Mouse (Mus musculus) induced T-regulatory cell, adult 2 months (primary cell): Measurements from ENCODE around the gene Fry.

Experiments
- DNase-seq: peaks from one replicate; pipeline ENCODE4 v3.0.0-alpha.2; 2012; ENCODE audit warnings: low read depth

Fry gene

GRCm38 (mm10) chr5:150337696-150338095 lies 219.3 kb downstream of the Fry start:
- DNase-seq = no peak

- no peak for DNase-seq
Measured at GRCm38 (mm10) chr5:150340944-150341343, 222.5 kb downstream of the Fry start.

GRCm38 (mm10) chr5:150342139-150342538 lies 223.7 kb downstream of the Fry start:
- no peak for DNase-seq

- no peak for DNase-seq
Measured at GRCm38 (mm10) chr5:150345946-150346345, 227.5 kb downstream of the Fry start.

GRCm38 (mm10) chr5:150346378-150346777 lies 227.9 kb downstream of the Fry start:
- DNase-seq = no peak

GRCm38 (mm10) chr5:150347845-150348244 lies 229.4 kb downstream of the Fry start:
- peak; percentile 9 for DNase-seq

- no peak for DNase-seq
Measured at GRCm38 (mm10) chr5:150348302-150348701, 229.9 kb downstream of the Fry start.

- DNase-seq = no peak
Measured at GRCm38 (mm10) chr5:150351191-150351590, 232.7 kb downstream of the Fry start.

- no peak for DNase-seq
Measured at GRCm38 (mm10) chr5:150358671-150359070, 240.2 kb downstream of the Fry start.

- DNase-seq = no peak
Measured at GRCm38 (mm10) chr5:150362241-150362640, 243.8 kb downstream of the Fry start.

- no peak for DNase-seq
Measured at GRCm38 (mm10) chr5:150364621-150365020, 246.2 kb downstream of the Fry start.

- peak; percentile 22 for DNase-seq
Measured at GRCm38 (mm10) chr5:150367027-150367426, 248.6 kb downstream of the Fry start.

GRCm38 (mm10) chr5:150370291-150370690 lies 251.8 kb downstream of the Fry start:
- no peak for DNase-seq

- DNase-seq = no peak
Measured at GRCm38 (mm10) chr5:150370895-150371294, 252.4 kb downstream of the Fry start.

GRCm38 (mm10) chr5:150372956-150373355 lies 254.5 kb downstream of the Fry start:
- no peak for DNase-seq

- no peak for DNase-seq
Measured at GRCm38 (mm10) chr5:150374778-150375559, 256.5 kb downstream of the Fry start.

GRCm38 (mm10) chr5:150378586-150378985 lies 260.1 kb downstream of the Fry start:
- DNase-seq = no peak

GRCm38 (mm10) chr5:150380767-150381166 lies 262.3 kb downstream of the Fry start:
- no peak for DNase-seq

GRCm38 (mm10) chr5:150382411-150382810 lies 264.0 kb downstream of the Fry start:
- no peak for DNase-seq

GRCm38 (mm10) chr5:150384272-150385215 lies 266.1 kb downstream of the Fry start:
- DNase-seq = no peak

- no peak for DNase-seq
Measured at GRCm38 (mm10) chr5:150385224-150385623, 266.8 kb downstream of the Fry start.

- DNase-seq = no peak
Measured at GRCm38 (mm10) chr5:150388623-150389022, 270.2 kb downstream of the Fry start.
